In genomic region chr11:115564961-115565360, GRCm38 (mm10) we compare ENCODE assay signal across 8 mouse cellular contexts. TPM values are rescaled to one million over a fixed set of nuclear protein-coding genes. Genes with fewer than 3 reads are reported as not detected.
DNase-seq lines count a peak whose midpoint lies in the region; ATAC-seq and TF ChIP-seq lines count a peak whose summit lies in the region.

No protein-coding gene starts in this region.

- no peaks in the 10 kb centered on the region for H3K9me3 ChIP-seq in heart, postnatal 0 days (replicated peaks; ENCODE audit: control insufficient read depth, low read length)
- H3K9me3 ChIP-seq in hindbrain, embryonic 14.5 days (ENCODE audit: control insufficient read depth, low read length) = no peaks in the 10 kb centered on the region
- H3K9me3 ChIP-seq in midbrain, embryonic 14.5 days (ENCODE audit: control insufficient read depth, low read length) = no peaks in the 10 kb centered on the region

- TF ChIP-seq CTCF in heart, postnatal 0 days (IDR thresholded peaks at IDR 0.05; ENCODE audit: low read depth) = no peak
- no peak for TF ChIP-seq CTCF in bone marrow, adult 2 months (IDR thresholded peaks at IDR 0.05; ENCODE audit: control insufficient read depth, insufficient read depth, low read length)

- H3K9ac ChIP-seq in heart, postnatal 0 days (replicated peaks; ENCODE audit: low read depth, low read length) = peak overlapping the region; percentile 71
- peak overlapping the region; percentile 76 for H3K9ac ChIP-seq in hindbrain, embryonic 14.5 days
- peak overlapping the region; percentile 73; the same call in 1 of the 2 replicates for H3K9ac ChIP-seq in midbrain, embryonic 14.5 days (replicated peaks; ENCODE audit: low read length)

- H3K4me3 ChIP-seq in heart, postnatal 0 days (ENCODE audit: low read depth, low read length) = peak overlapping the region; percentile 67
- H3K4me3 ChIP-seq in bone marrow, adult 2 months (replicated peaks; ENCODE audit: control insufficient read depth, low read depth, low read length) = peak overlapping the region; percentile 99
- H3K4me3 ChIP-seq in hindbrain, embryonic 14.5 days (replicated peaks; ENCODE audit: low read length) = peak overlapping the region; percentile 64
- H3K4me3 ChIP-seq in midbrain, embryonic 14.5 days (replicated peaks; ENCODE audit: low read depth, low read length) = peak overlapping the region; percentile 75

- ATAC-seq in heart, postnatal 0 days (ENCODE audit: insufficient read depth, low read depth) = no peak
- ATAC-seq in hindbrain, embryonic 14.5 days (ENCODE audit: low FRiP score) = no peak
- no peak for ATAC-seq in midbrain, embryonic 14.5 days (ENCODE audit: low FRiP score, low TSS enrichment)

- no peaks in the 10 kb centered on the region for H3K27me3 ChIP-seq in heart, postnatal 0 days (ENCODE audit: control insufficient read depth, insufficient read depth, low read length)
- H3K27me3 ChIP-seq in hindbrain, embryonic 14.5 days (ENCODE audit: control insufficient read depth, insufficient read depth, low read length) = no peaks in the 10 kb centered on the region
- no peaks in the 10 kb centered on the region for H3K27me3 ChIP-seq in midbrain, embryonic 14.5 days (ENCODE audit: control insufficient read depth, insufficient read depth, low read length)

- DNase-seq in heart, postnatal 0 days (ENCODE audit: low spot score) = no peak
- DNase-seq in heart, adult 18-20 months = no peak
- no peak for DNase-seq in hindbrain, embryonic 14.5 days (ENCODE audit: low spot score)
- DNase-seq in midbrain, embryonic 14.5 days = no peak
- DNase-seq in urinary bladder, postnatal 4 days (ENCODE audit: low spot score in 2 of 2) = no peak
- DNase-seq in thymus, postnatal 4 days = no peak
- DNase-seq in embryo, embryonic 11 days = no peak

- no peak for TF ChIP-seq POLR2A in bone marrow, adult 2 months (IDR thresholded peaks at IDR 0.05; ENCODE audit: borderline replicate concordance, control insufficient read depth, low read depth, low read length)

- 13% methylated on average over 7 of the region's 7 CpGs for WGBS in heart, postnatal 0 days
- 9% methylated on average over 7 of the region's 7 CpGs for WGBS in bone marrow, adult 2 months
- WGBS in hindbrain, embryonic 14.5 days = 20% methylated on average over 7 of the region's 7 CpGs
- 20% methylated on average over 7 of the region's 7 CpGs for WGBS in midbrain, embryonic 14.5 days

- no peak overlapping the region for H3K27ac ChIP-seq in heart, postnatal 0 days (ENCODE audit: low read depth)
- no peak overlapping the region for H3K27ac ChIP-seq in bone marrow, adult 2 months (ENCODE audit: control insufficient read depth, insufficient read depth, low read depth, low read length, poor library complexity)
- no peak overlapping the region for H3K27ac ChIP-seq in hindbrain, embryonic 14.5 days
- H3K27ac ChIP-seq in midbrain, embryonic 14.5 days (replicated peaks; ENCODE audit: low read depth, low read length) = no peak overlapping the region

- H3K36me3 ChIP-seq in heart, postnatal 0 days (replicated peaks; ENCODE audit: control insufficient read depth, insufficient read depth, low read length) = peaks cover 37% of the 10 kb centered on the region
- peaks cover 38% of the 10 kb centered on the region for H3K36me3 ChIP-seq in hindbrain, embryonic 14.5 days (replicated peaks; ENCODE audit: control insufficient read depth, insufficient read depth)
- peaks cover 40% of the 10 kb centered on the region for H3K36me3 ChIP-seq in midbrain, embryonic 14.5 days (ENCODE audit: control insufficient read depth, insufficient read depth, low read length)

- peak overlapping the region; percentile 78 for H3K4me2 ChIP-seq in heart, postnatal 0 days (ENCODE audit: low read depth, low read length)
- H3K4me2 ChIP-seq in hindbrain, embryonic 14.5 days (replicated peaks) = peak overlapping the region; percentile 75
- H3K4me2 ChIP-seq in midbrain, embryonic 14.5 days (ENCODE audit: low read length) = peak overlapping the region; percentile 73

- H3K4me1 ChIP-seq in heart, postnatal 0 days (ENCODE audit: control insufficient read depth, insufficient read depth) = peaks cover 10% of the 10 kb centered on the region
- no peaks in the 10 kb centered on the region; the same call in 1 of the 2 replicates for H3K4me1 ChIP-seq in bone marrow, adult 2 months (ENCODE audit: control insufficient read depth, insufficient read depth, low read length)
- peaks cover 9% of the 10 kb centered on the region for H3K4me1 ChIP-seq in hindbrain, embryonic 14.5 days (replicated peaks; ENCODE audit: control insufficient read depth, insufficient read depth, low read length)
- H3K4me1 ChIP-seq in midbrain, embryonic 14.5 days (ENCODE audit: control insufficient read depth, insufficient read depth, low read length) = peaks cover 7% of the 10 kb centered on the region; the same call in 1 of the 2 replicates

- TF ChIP-seq EP300 in heart, postnatal 0 days (IDR thresholded peaks at IDR 0.05; ENCODE audit: low read depth) = no peak

RNA-seq across cellular contexts. Expression of gene Nup85, which starts 0.7 kb away (rescaled TPM):
- 32.3 and 102 TPM in 2 replicates for total RNA-seq in heart, postnatal 0 days (2014; rRNA removed; ENCODE audit: low replicate concordance)
- 33.9 and 40.8 TPM in 2 replicates for polyA plus RNA-seq in heart, postnatal 0 days (2015; fragmentation: Nextera tagmentation; extraction: Ambion mirVana)
- 10 to 100 TPM; 18.3 to 20.0 TPM for total RNA-seq in heart, adult 18-20 months (2021)
- 111 and 163 TPM in 2 replicates for polyA plus RNA-seq in bone marrow, adult 2 months (2011; ENCODE audit: insufficient read depth, insufficient read length, low replicate concordance, missing spikeins)
- 95.2 and 99.8 TPM in 2 replicates for polyA plus RNA-seq in hindbrain, embryonic 14.5 days (2014; fragmentation: Nextera tagmentation; extraction: Ambion mirVana)
- 83.7 and 107 TPM in 2 replicates for polyA plus RNA-seq in midbrain, embryonic 14.5 days (2014; fragmentation: Nextera tagmentation; extraction: Ambion mirVana)

RNA-seq across cellular contexts. Expression of gene Sumo2, which starts 28.9 kb away (rescaled TPM):
- total RNA-seq in heart, postnatal 0 days (2014; rRNA removed; ENCODE audit: low replicate concordance) = 320 and 327 TPM in 2 replicates
- polyA plus RNA-seq in heart, postnatal 0 days (2015; fragmentation: Nextera tagmentation; extraction: Ambion mirVana) = 549 and 562 TPM in 2 replicates
- 100 to 1,000 TPM; 160 to 170 TPM for total RNA-seq in heart, adult 18-20 months (2021)
- polyA plus RNA-seq in bone marrow, adult 2 months (2011; ENCODE audit: insufficient read depth, insufficient read length, low replicate concordance, missing spikeins) = 188 and 202 TPM in 2 replicates
- polyA plus RNA-seq in hindbrain, embryonic 14.5 days (2014; fragmentation: Nextera tagmentation; extraction: Ambion mirVana) = 968 and 989 TPM in 2 replicates
- polyA plus RNA-seq in midbrain, embryonic 14.5 days (2014; fragmentation: Nextera tagmentation; extraction: Ambion mirVana) = 1,242 and 1,259 TPM in 2 replicates

RNA-seq across cellular contexts. Expression of gene Mrps7, which starts 38.8 kb away (rescaled TPM):
- total RNA-seq in heart, postnatal 0 days (2014; rRNA removed; ENCODE audit: low replicate concordance) = 53.1 and 56.7 TPM in 2 replicates
- polyA plus RNA-seq in heart, postnatal 0 days (2015; fragmentation: Nextera tagmentation; extraction: Ambion mirVana) = 85.1 and 86.4 TPM in 2 replicates
- 10 to 100 TPM; 81.0 to 83.5 TPM for total RNA-seq in heart, adult 18-20 months (2021)
- 19.3 and 26.7 TPM in 2 replicates for polyA plus RNA-seq in bone marrow, adult 2 months (2011; ENCODE audit: insufficient read depth, insufficient read length, low replicate concordance, missing spikeins)
- polyA plus RNA-seq in hindbrain, embryonic 14.5 days (2014; fragmentation: Nextera tagmentation; extraction: Ambion mirVana) = 72.5 and 74.1 TPM in 2 replicates
- 75.7 and 83.4 TPM in 2 replicates for polyA plus RNA-seq in midbrain, embryonic 14.5 days (2014; fragmentation: Nextera tagmentation; extraction: Ambion mirVana)

RNA-seq across cellular contexts. Expression of gene Gga3, which starts 38.9 kb away (rescaled TPM):
- total RNA-seq in heart, postnatal 0 days (2014; rRNA removed; ENCODE audit: low replicate concordance) = 11.8 and 24.0 TPM in 2 replicates
- polyA plus RNA-seq in heart, postnatal 0 days (2015; fragmentation: Nextera tagmentation; extraction: Ambion mirVana) = 7.0 and 7.2 TPM in 2 replicates
- 10 to 100 TPM; 16.1 to 19.0 TPM for total RNA-seq in heart, adult 18-20 months (2021)
- polyA plus RNA-seq in bone marrow, adult 2 months (2011; ENCODE audit: insufficient read depth, insufficient read length, low replicate concordance, missing spikeins) = 41.5 and 69.6 TPM in 2 replicates
- 34.1 and 39.4 TPM in 2 replicates for polyA plus RNA-seq in hindbrain, embryonic 14.5 days (2014; fragmentation: Nextera tagmentation; extraction: Ambion mirVana)
- polyA plus RNA-seq in midbrain, embryonic 14.5 days (2014; fragmentation: Nextera tagmentation; extraction: Ambion mirVana) = 29.3 and 34.3 TPM in 2 replicates

RNA-seq across cellular contexts. Expression of gene Mif4gd, which starts 47.8 kb away (rescaled TPM):
- 31.5 and 38.4 TPM in 2 replicates for total RNA-seq in heart, postnatal 0 days (2014; rRNA removed; ENCODE audit: low replicate concordance)
- 34.1 and 34.5 TPM in 2 replicates for polyA plus RNA-seq in heart, postnatal 0 days (2015; fragmentation: Nextera tagmentation; extraction: Ambion mirVana)
- 10 to 100 TPM; 51.1 to 54.2 TPM for total RNA-seq in heart, adult 18-20 months (2021)
- polyA plus RNA-seq in bone marrow, adult 2 months (2011; ENCODE audit: insufficient read depth, insufficient read length, low replicate concordance, missing spikeins) = 65.8 and 86.0 TPM in 2 replicates
- 11.3 and 13.5 TPM in 2 replicates for polyA plus RNA-seq in hindbrain, embryonic 14.5 days (2014; fragmentation: Nextera tagmentation; extraction: Ambion mirVana)
- polyA plus RNA-seq in midbrain, embryonic 14.5 days (2014; fragmentation: Nextera tagmentation; extraction: Ambion mirVana) = 9.7 and 11.4 TPM in 2 replicates
